Mouse (Mus musculus): ENCODE measurements around the gene Fxyd3.

Gene Fxyd3

GRCm38 (mm10) chr7:31073546-31073945, 3.0 kb downstream of the Fxyd3 start:
- DNase-seq (ENCODE audit: low read depth in 1 of 2, low spot score in 2 of 2) = no peak

DNA sequence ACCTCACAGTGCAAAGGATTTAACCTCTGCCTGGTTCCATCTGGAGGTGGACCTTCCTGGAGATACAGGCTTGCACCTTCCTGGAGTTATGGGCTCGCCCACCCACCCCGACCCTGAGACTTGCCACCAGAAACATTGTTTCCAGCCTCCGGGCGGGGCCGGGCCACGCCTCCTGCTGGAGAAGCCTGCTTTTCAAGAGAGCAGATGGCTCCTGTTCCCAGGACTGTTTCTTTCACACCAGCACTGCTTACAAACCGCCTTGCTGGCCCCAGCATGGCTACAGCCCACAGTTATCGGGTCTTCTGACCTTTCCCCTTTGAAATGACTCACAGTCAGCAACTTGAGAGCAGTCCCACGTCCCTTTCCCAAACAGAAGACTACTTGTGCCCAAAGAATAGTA, 4.2 kb downstream of the Fxyd3 start:
- no peak for DNase-seq (ENCODE audit: low read depth in 1 of 2, low spot score in 2 of 2)

DNA sequence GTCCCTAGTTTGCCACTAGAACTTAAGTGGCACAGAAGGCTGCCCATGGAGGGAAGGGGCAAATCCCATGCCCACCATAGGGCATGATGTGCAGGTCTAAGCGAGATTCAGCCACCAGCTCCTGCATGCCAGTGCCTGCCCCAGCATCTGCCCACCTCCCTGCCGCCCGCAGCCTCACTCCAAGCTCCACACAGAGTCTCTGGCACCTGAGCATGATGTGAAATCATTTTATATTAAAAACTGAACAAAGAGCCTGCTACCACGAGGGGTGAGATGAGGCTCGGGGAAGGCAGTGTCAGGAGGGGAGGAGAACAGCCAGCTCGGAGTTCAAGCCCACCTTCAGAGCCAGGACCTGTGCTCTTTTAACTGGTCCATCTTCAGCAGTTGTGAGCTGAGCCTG, 6.2 kb downstream of the Fxyd3 start:
- DNase-seq (ENCODE audit: low read depth in 1 of 2, low spot score in 2 of 2) = no peak

GRCm38 (mm10) chr7:31069491-31069890, 7.0 kb downstream of the Fxyd3 start:
- no peak for DNase-seq (ENCODE audit: low read depth in 1 of 2, low spot score in 2 of 2)

DNA sequence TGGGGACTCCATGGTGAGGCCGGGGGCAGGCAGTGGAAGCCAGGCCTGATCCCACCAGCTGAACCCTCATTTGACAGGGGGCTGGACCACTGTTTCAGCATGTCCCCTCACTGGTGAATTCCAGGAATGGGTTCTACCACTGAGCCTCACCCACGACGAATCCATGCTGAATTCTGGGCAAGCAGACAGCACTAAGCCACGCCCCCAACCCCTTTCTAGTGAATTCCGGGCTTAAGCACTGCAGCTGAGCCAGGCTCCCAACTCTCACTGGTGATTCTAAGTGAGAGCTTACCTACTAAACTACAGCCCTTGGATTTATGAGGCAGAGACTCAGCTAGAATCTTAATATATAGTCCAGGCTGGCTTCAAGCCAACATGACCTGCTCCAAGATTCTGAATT, 8.7 kb downstream of the Fxyd3 start:
- no peak for DNase-seq (ENCODE audit: low read depth in 1 of 2, low spot score in 2 of 2)

GRCm38 (mm10) chr7:31063074-31063560, 13.4 kb downstream of the Fxyd3 start:
- DNase-seq (ENCODE audit: low read depth in 1 of 2, low spot score in 2 of 2) = no peak

DNA sequence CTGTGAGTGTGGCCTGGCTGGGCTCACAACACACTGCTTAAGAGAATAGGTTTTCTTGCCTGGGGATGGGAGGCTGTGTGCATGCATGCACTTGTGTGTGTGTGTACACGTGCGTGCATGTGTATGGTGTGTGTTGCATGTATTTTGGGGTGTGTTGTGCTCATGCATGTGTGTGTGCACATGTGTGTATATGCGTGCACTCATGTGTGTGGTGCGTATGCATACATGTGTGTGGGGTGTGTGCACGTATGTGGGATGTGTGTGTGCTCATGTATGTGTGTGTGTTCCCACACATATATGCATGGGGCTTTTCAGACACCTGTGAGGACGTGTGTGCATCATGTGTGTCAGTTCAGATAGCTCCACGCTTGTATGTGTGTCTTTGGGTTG, 15.9 kb downstream of the Fxyd3 start:
- DNase-seq (ENCODE audit: low read depth in 1 of 2, low spot score in 2 of 2) = no peak

GRCm38 (mm10) chr7:31059919-31060620, 16.4 kb downstream of the Fxyd3 start:
- no peak for DNase-seq (ENCODE audit: low read depth in 1 of 2, low spot score in 2 of 2)

DNA sequence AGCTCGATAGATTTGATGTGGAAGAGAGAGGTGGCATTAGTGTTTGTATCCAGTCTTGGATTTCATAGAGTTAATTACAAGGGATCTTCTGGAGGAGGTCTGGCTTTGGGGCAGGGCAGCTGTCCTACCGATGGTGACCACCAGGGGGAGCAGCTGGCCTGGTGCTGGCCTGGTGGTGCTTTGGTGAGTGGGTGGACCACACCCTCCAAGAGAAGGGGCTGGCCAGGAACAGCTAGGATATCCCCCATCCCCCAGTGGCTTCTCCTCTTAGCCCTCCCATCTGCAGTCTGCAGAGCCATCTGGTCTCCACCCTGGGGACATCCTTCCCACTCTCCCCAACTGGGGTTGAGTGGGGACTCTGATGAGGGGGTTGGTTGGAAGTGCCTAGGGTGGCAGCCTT, 17.4 kb downstream of the Fxyd3 start, which contains the start of gene Lgi4:
Lgi4 (plus strand) TSS at position 235 of the 400 bp plus-strand sequence.
- DNase-seq (ENCODE audit: low read depth in 1 of 2, low spot score in 2 of 2) = peak; percentile 39 to 65

DNA sequence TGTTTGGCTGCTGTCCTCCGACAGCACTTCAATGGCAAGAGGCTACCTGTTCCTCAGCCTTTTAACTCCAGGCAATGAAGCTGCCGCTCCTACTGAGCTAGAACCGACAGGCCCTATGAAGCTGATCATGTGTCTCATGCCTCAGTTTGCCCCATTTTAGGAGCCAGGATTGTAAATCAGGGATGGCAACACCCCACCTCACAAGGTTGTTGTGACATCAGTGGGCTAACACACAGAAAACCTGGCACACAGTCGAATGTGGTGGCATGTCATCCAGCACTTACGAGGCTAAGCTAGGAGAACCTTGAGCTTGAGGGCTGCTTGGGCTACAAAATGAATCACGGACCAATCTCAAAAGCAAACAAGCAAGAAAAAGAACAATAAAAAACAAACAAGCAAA, 18.3 kb downstream of the Fxyd3 start:
- no peak for DNase-seq (ENCODE audit: low read depth in 1 of 2, low spot score in 2 of 2)

- no peak for DNase-seq (ENCODE audit: low read depth in 1 of 2, low spot score in 2 of 2)
These were observed 18.8 kb downstream of the Fxyd3 start for GRCm38 (mm10) chr7:31057730-31058129.

- no peak for DNase-seq (ENCODE audit: low read depth in 1 of 2, low spot score in 2 of 2)
These were observed 19.4 kb downstream of the Fxyd3 start, which contains the start of gene Fxyd1 for GRCm38 (mm10) chr7:31057071-31057470. TSS of gene Fxyd1 (minus strand) at chr7:31057199.

DNA sequence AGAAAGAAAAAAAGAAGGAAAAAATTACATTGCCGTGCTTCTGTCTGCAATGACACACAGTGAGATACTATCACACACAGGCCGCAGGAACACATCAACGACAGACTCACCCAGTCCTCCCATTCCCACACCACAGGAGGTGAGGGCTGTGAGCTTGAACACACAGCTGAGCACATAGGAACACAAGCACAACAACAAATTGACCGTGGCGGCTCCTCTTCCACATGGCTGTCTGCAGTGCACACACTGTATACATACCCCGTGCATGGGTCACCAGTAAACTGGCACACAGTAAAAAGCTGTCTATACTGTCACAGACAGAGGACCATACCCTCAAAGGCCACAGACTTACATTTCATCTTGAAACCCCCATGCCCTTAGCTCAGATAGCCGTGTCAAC, 20.1 kb downstream of the Fxyd3 start:
- DNase-seq (ENCODE audit: low read depth in 1 of 2, low spot score in 2 of 2) = no peak

DNA sequence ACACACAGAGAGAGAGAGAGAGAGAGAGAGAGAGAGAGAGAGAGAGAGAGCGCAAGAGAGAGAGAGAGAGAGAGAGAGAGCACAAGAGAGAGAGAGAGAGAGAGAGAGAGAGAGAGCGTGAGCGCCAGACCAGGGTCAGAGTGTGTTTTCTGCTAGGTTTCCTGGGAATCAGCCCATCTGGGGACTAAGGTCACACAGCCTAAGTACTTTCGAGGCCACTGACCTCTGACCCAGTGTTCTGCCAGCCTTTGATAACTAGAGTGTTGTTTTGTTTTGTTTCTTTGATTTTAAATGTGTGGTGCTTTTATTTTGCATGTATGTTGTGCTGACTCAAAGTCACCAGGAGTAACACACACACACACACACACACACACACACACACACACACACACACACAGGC, 20.6 kb downstream of the Fxyd3 start:
- no peak for DNase-seq (ENCODE audit: low read depth in 1 of 2, low spot score in 2 of 2)

- DNase-seq (ENCODE audit: low read depth in 1 of 2, low spot score in 2 of 2) = no peak
These were observed 21.1 kb downstream of the Fxyd3 start for GRCm38 (mm10) chr7:31055354-31055824.

DNA sequence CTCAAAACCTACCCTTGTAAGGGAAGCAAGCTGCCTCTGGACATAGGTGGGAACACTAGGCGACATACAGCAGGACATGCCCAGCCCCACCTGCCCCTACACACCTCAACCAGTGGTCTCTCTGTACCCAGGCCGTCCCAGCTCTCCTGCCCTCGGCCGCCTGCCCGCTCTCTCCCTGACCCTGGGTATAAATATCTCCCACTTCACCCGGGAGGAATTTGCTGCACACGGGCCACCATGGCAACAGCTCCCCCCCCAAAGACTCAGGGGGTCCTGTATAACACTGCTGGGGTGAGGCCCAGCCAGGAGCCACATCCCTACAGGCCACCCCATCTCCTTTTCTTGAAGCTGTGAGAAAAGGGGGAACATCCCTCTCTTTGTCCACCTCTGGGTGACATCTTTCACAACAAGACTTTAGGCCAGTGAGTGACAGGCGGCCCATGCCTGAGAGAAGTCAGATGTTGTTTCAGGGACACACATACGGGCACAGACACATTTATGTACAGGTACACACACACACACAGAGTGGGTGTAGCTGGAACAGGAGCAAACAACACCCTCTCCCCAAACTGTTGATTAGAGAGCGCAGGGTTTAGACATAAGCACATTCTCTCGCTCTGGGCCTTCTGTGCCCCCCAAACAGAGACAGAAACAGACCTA, 21.7 kb downstream of the Fxyd3 start:
- DNase-seq (ENCODE audit: low read depth in 1 of 2, low spot score in 2 of 2) = no peak

DNA sequence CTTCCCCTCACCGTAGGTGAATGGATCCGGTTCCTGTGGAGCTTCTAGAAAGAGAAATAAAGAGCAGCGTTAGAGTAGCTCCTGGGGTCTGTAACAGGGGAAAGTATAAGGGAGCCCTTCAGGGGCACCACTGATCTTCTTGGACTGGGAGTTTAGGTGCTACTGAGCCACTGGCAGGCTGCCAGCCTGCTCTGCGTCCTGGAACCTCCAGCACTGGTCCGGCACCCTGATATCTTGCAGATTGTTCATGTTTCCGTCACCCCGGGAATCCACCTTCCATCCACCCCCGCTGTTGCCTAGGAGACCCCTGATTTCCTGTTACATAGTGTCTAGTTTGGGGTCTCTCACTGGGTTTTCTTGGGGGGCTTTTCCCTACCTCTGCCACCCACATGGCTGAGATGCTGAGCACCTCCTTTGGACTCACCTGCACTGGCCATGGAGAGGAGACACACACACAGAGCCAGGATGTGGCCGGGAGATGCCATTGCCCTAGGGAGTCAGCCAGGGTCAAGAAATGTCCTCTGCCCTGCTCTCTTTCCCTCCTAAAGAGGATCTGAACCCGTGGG, 22.5 kb downstream of the Fxyd3 start:
- DNase-seq (ENCODE audit: low read depth in 1 of 2, low spot score in 2 of 2) = no peak

- no peak for DNase-seq (ENCODE audit: low read depth in 1 of 2, low spot score in 2 of 2)
These were observed 23.7 kb downstream of the Fxyd3 start for GRCm38 (mm10) chr7:31052636-31053434.

DNA sequence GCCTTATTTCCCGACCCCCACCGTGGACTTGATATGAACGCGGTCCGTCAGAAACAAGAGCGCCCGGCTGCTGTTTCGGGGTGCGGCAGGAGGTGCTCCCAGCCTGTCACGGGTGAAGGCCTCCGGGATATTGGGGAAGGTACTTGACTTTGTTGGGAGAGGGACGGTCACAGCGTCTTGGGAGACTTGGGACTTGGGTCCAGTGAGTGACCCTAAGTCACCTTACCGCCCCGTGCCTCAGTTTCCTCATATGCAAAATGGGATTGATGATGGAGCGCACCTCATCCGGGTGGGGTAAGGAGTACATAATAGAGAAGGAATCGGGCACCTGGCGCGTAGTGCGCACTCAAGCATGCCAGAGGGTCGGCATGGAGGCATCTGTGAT, 24.3 kb downstream of the Fxyd3 start:
- DNase-seq (ENCODE audit: low read depth in 1 of 2, low spot score in 2 of 2) = no peak

DNA sequence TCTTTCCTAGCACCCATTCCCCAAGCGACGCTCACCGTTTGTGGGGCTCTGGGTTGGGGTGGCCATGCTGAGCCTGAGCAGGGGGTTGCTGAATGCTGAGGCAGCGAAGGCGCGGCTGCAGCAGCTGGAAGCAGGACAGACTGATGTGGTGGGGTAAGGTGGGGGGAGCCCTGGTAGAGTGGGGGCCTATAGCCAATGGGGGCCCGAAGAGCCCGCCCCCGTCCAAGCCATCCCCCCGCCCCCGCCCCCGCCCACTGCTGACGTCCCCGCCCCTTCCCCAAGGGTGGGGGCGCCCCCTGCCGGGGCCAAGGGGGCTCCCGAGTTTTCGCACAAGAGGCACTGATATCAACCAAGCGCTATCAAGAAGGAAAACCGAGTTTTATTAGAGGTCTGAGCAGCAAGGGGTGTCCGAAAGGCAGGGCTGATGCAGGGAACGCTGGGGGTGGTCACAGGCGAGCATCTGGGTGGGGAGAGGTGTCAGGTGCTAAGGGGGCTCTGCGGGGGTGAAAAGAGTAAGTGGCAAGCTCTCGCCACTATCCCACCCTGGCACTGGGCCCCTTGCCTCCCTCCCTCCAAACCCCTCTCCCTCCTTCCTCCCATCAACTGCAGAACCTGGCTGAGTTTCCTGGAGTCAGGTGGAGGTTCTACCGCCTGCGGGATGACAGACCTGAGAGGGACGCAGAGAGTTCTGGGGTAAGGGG, 25.0 kb downstream of the Fxyd3 start, which contains the start of gene Fxyd7:
Fxyd7 (minus strand) TSS at position 147 of the 701 bp plus-strand sequence.
- DNase-seq (ENCODE audit: low read depth in 1 of 2, low spot score in 2 of 2) = no peak

DNA sequence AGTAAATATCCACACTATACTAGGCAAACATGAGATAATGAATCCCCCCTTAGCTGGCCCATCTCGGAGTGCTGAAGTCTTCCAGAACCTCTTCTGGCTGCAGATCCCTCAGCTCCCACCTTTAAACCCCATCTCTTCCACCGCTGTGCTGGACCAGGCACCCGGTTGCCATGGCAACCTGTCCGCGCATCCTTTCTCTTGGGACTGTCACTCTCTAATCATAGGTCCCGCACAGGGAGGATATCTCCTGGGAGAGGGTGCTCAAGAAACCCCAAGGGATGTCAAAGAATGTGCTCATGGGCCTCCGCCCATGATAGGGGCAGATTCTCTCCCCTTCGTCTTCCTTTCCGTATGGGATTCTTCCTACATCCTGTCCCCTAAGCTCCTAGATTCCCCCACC, 25.6 kb downstream of the Fxyd3 start:
- no peak for DNase-seq (ENCODE audit: low read depth in 1 of 2, low spot score in 2 of 2)

Data from monocyte, adult 2 months (primary cell).